Mouse (Mus musculus) layer of hippocampus, adult 8-10 months (tissue): ENCODE data around the gene Klhdc3. TPM values are rescaled to one million over a fixed set of nuclear protein-coding genes. Genes with fewer than 3 reads are reported as not detected.

ENCODE experiments used
- DNase-seq, 2 experiments: peaks; one replicate each; pipeline ENCODE4 v3.0.0; 2022; ENCODE audit warnings: low spot score in 2 of 2
- total RNA-seq, 4 experiments: library from RNA; stranded (reverse); gene quantifications; 2 replicates each; pipeline ENCODE4 v1.2.4; 2022

Gene Klhdc3
- 100 to 1,000 TPM; 155 to 173 (median 166) TPM for total RNA-seq

- peak; percentile 96 for DNase-seq
These were observed at the start of gene Klhdc3 for GRCm38 (mm10) chr17:46680760-46681373. TSS of gene Klhdc3 (minus strand) at chr17:46680914.

- DNase-seq: no peak
These were observed 48.2 kb upstream of the Klhdc3 start, which contains the start of gene Gnmt for GRCm38 (mm10) chr17:46728904-46729318. TSS of gene Gnmt (minus strand) at chr17:46729168.

GRCm38 (mm10) chr17:46728496-46728895 lies 47.8 kb upstream of the Klhdc3 start:
- DNase-seq: no peak

GRCm38 (mm10) chr17:46728021-46728420 lies 47.3 kb upstream of the Klhdc3 start:
- DNase-seq: no peak

- no peak for DNase-seq
These were observed 46.6 kb upstream of the Klhdc3 start for GRCm38 (mm10) chr17:46727271-46727670.

GRCm38 (mm10) chr17:46725731-46726645 lies 45.3 kb upstream of the Klhdc3 start:
- DNase-seq: no peak

- no peak for DNase-seq
These were observed 44.6 kb upstream of the Klhdc3 start for GRCm38 (mm10) chr17:46725273-46725672.

- DNase-seq: no peak
These were observed 43.9 kb upstream of the Klhdc3 start for GRCm38 (mm10) chr17:46724477-46725084.

- DNase-seq: no peak
These were observed 40.4 kb upstream of the Klhdc3 start for GRCm38 (mm10) chr17:46721077-46721476.

- no peak for DNase-seq
These were observed 34.2 kb upstream of the Klhdc3 start for GRCm38 (mm10) chr17:46714756-46715481.

GRCm38 (mm10) chr17:46713849-46714248 lies 33.1 kb upstream of the Klhdc3 start:
- no peak for DNase-seq

GRCm38 (mm10) chr17:46712442-46712841 lies 31.7 kb upstream of the Klhdc3 start:
- no peak for DNase-seq

GRCm38 (mm10) chr17:46711612-46712271 lies 31.0 kb upstream of the Klhdc3 start:
- peak in 1 of 2 experiments; percentile 31 for DNase-seq

- DNase-seq: peak; percentile 89 to 90
These were observed 30.4 kb upstream of the Klhdc3 start, which contains the start of gene Pex6 for GRCm38 (mm10) chr17:46710959-46711597. TSS of gene Pex6 (plus strand) at chr17:46711463.

GRCm38 (mm10) chr17:46706375-46707089 lies 25.8 kb upstream of the Klhdc3 start:
- no peak for DNase-seq

- DNase-seq: peak; percentile 96 to 98
These were observed 24.4 kb upstream of the Klhdc3 start, which contains the start of gene Ppp2r5d for GRCm38 (mm10) chr17:46704887-46705835. TSS of gene Ppp2r5d (minus strand) at chr17:46705111.

- DNase-seq: no peak
These were observed 23.5 kb upstream of the Klhdc3 start for GRCm38 (mm10) chr17:46703971-46704886.
